Mouse (Mus musculus) ES-E14 (cell line): ENCODE measurements at regions not wholly inside any gene's neighbourhood (a gene's known extent, or its start where the extent isn't known, plus 50 kb on each side); places are given as distances from the start of the nearest gene placed in this dataset.

ENCODE experiments used
- CHD2 ChIP-seq: IDR thresholded peaks from 2 replicates; pipeline ENCODE4 v1.6.1; 2014; ENCODE audit warnings: mild to moderate bottlenecking, low read depth, low read length, inconsistent platforms
- HCFC1 ChIP-seq: IDR thresholded peaks from 2 replicates; pipeline ENCODE4 v1.6.1; 2012; ENCODE audit warnings: low read length, inconsistent platforms, borderline replicate concordance; ENCODE audit not compliant: insufficient read depth
- ZC3H11A ChIP-seq: IDR thresholded peaks from 2 replicates; pipeline ENCODE4 v1.6.1; 2012; ENCODE audit warnings: low read depth, mild to moderate bottlenecking, inconsistent platforms, low read length, borderline replicate concordance
- ZNF384 ChIP-seq: IDR thresholded peaks from 2 replicates; pipeline ENCODE4 v1.6.1; 2012; ENCODE audit warnings: low read depth, low read length, inconsistent platforms

GRCm38 (mm10) chr9:98129596-98129995, 96.6 kb upstream of the Clstn2 start:
- TF ChIP-seq HCFC1 (no peak), CHD2 (no peak), ZNF384 (no peak), ZC3H11A (no peak; the same call in 1 of the 2 replicates)
